Mouse (Mus musculus): ENCODE results near the gene Tanc1.

The Tanc1 gene

DNA sequence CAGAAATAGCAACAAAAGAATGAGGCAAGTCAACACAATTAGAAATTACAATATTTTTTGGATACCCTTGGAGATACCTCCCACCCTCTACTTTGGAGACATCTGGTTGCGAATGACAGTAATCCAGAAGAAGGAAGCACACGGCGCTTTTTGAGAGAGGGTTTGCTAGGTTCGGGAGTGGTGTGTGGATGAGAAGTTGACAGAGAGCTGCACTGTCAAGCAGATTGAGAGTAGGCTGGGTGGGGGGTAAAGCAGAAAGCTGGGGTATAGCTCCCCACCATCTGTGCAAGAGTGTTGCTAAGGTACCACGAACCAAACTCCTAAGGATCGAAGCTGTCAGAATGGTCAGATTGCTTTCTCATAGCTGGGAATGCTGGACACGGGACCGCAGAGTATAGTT, 40.0 kb downstream of the Tanc1 start:
- in situ Hi-C loops (cut with MseI, MboI) = no loop called here

- in situ Hi-C loops (cut with MseI, MboI) = no loop called here
Observed at GRCm38 (mm10) chr2:59652702-59653101, 40.9 kb downstream of the Tanc1 start.

DNA sequence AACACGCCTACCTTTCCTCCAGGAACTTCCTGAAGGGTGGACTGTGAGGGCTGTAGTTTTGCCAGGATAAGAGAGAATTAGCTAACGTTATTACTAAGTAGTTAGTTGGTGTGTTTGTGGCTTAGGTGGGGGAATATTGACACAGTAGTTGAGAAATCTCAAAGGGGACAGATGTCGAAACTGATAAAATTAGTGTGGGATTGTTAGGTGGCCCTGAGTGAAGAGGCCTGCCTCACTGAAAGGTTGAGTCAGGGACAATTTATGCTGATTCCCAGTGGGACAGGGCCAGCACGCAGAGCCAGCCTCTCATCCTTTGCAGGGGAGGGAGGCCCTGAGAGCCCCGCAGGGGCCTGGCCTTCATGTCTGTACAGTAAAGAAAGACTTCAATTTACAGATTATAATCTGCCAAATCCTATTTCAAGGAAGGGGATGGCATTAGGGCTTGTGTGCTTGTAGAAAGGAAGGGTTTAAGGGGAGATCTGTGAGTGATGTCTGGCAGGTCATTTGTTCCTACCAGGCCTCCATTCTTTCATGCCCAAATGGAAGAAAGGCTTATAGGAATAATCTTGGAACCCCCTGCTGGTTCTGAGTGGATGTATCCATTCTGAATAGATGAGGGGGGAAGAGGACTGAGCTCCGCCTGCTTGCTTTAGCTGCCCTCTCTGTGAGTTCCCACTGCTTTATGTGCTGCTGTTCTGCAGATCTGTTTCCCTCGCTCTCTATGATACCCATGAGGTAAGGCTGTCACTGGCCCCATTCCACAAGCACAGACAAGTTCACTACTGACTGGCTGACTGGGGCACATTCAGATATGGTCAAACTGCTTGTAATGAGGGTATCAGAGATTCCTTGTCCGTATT, 41.7 kb downstream of the Tanc1 start:
- in situ Hi-C loops (cut with MseI, MboI) = no loop called here

DNA sequence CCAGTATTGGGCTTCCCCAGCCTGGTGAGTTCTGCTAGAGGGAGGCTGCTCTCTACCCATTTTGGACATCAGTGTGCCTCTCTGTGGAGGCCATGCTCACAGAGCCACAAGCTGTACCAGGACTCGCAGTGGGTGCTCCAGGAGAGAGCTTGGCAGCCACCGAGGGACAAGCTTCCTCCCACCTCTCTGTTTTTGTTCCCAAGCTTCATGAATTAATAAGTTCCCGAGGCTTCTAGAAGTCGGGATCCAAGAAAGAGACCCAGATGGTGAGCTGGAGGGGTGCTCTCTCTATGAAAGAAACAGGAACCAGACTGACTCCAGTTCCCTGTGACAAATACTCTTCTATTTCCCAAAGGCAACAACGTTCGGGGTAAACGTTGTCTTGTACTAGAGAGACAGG, 43.6 kb downstream of the Tanc1 start:
- in situ Hi-C loops (cut with MseI, MboI) = no loop called here

GRCm38 (mm10) chr2:59656680-59657079, 44.8 kb downstream of the Tanc1 start:
- in situ Hi-C loops (cut with MseI, MboI) = no loop called here

DNA sequence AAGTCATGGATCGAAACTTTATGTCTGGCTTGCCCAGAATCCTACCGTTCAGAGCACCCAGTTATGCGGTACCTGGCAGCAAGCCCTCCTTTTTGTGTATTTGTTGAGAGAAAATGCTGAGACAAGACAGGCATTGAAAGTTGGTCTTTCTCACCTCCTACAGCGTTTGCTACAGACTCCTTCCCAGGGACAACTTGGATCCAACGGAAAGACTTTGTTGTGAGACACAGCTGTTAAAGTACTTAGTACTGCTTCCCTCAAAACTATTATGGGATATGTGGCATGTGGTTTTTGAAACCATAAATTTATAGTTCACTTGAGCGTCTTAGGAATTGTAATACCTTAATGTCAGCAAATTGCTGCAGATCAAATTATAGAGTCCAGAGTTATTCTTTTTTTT, 47.8 kb downstream of the Tanc1 start:
- in situ Hi-C loops (cut with MseI, MboI) = no loop called here

DNA sequence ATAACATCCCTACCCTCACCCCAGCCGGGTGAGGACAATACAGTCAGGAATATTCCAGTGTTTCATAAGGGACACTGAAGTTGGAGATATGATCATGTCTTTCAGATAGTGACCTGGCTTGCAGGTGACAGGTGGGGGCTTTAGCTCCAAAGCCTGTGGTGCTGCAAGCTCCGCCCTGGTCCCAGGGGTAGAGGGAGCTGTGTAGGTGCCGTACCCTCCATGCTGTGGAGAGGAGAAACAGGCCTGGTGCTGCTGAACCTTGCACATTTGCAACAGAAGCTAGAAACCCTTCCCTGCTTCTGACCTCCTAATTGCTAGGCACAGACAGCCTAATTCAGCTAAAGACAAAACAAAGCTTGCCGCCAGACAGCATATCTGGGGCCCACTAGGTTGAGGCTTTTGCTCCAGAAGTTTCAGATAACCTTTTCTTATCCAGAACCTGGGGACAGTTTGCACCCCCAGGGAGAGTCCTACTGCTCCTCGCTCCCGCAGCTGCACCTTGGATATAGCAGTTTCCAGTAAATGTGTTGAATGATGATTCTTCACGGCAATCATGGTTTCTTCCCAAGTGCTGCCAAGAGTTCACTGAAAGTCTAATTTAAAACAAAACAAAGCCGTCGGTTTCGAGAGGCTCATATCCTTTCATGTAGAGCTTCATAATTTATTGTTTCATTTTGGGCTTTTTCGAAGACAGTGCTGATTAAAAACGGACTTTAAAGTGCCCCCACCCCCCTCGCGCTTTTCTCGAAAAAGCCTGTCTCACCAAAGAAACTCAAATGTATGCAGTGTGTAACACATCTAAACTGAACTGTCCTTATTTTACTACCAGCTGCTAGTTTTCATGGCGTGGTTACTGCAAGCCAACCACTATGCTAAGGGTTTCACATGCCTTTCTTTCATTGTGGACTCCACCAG, 49.3 kb downstream of the Tanc1 start:
- in situ Hi-C loops (cut with MseI, MboI) = no loop called here

DNA sequence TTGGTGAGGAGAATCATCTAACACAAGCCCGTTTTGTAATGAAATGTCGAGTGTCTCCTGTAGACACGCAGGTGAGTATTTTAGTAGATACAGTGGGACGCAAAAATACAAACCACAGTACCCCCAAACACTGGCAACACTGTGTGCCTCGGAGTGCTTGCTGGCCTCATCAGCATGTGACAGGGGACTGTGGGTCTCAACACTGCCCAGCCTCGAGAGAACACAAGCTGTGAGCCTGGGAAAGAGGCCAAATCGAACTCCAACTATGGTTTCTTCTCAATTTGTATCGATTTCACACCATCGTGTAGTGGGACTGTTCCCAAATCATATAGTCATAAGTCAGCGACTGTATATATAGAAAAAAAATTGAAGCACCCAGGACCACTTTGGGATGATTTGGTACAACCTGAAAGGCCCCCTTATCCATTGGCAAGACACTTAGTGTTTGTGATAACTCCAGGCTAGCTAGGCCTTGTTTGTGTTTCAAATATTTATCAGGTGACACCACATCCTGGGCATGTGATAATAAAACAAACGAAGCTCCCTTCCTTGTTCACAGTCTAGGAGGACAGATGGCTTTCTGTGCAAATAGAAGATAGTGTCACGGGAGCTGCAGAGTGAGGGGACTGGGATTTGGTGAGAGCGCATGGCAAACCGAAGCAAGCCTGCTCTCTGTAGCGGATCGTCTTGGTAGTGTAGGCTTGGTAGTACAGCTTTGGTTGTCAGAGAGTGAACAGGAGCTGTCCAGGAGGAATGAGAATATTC, 53.1 kb downstream of the Tanc1 start:
- in situ Hi-C loops (cut with MseI, MboI) = no loop called here

DNA sequence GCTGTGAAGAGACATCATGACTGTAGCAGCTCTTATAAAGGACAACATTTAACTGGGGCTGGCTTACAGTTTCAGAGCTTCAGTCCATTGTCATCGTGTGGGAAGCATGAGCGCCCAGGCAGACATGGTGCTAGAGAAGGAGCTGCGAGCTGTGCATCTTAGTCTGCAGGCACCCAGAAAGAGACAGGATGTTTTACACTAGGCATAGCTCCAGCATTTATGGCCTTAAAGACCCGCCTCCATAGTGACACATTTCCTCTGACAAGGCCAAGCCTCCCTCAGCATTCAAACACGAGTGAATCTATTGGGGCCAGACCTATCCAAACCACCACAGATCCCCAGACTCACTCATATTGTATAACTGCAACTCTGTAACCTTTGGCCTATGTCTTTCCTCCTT, 54.7 kb downstream of the Tanc1 start:
- in situ Hi-C loops (cut with MseI, MboI) = no loop called here

DNA sequence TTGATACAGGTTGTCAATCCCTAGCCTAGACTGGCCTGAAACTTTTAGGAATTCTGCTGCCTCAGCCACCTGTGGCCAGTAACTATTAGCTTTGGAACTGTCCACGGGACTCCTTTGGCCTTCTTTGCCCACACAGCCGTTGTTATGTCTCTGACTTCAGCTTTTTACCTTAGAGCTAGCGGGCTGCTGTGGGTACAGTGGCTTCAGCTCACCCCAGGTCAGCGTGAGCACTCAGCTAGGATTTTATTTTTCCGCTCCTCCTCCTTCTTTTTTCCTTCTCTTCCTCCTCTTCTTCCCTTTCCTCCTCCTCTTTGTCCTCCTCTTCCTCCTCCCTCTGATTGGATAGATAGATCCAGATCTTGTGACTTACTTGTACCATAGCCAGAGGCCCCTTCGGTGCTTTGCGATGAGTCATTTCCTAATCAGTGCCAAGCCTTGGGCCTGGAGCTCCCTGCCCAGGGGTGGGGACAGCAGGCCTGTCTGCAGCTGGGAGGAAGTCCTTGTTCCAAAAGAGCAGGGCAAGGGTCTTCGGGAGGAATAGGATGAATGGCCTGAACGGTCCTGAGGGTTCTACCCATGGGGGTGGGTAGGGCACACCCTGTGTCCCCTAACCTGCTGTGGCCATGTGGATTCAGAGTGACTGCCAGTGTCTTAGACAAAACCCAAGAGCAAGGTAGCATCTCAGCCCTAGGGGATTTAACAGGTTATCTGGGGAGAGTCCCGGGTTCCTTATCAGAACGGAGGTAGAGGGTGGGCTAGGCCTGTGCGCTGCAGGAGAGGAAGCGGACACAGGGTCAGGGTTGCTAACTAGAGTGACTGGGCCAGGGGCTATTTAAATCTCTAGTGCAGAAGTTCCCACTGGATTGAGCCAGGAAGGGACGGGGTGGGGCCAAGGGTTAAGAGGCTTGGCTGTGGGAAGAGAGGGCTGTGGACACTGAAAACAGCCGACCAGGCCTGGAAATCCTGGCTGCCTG, 58.5 kb downstream of the Tanc1 start:
- in situ Hi-C loops (cut with MseI, MboI) = no loop called here

GRCm38 (mm10) chr2:59671671-59672070, 59.8 kb downstream of the Tanc1 start:
- in situ Hi-C loops (cut with MseI, MboI) = no loop called here

DNA sequence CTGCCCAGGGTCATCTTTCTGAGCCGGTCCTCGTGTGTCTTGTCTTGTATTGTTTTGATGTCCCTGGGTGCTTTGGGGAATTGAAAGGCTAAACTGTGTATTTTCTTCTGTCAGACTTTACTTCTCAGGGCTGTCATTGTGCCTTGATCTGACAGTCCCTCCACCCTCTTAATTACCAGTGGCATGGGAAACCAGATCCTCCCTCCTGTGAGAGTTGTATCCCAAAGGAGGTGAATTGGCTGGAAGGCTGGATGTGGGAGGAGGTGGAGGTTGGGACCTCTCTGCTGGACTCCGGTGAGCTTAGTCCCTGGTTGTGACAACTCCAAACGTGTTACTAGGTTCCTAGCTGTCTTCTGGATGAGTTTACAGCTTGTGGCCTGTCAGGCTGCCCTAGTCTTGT, 60.2 kb downstream of the Tanc1 start:
- in situ Hi-C loops (cut with MseI, MboI) = no loop called here

DNA sequence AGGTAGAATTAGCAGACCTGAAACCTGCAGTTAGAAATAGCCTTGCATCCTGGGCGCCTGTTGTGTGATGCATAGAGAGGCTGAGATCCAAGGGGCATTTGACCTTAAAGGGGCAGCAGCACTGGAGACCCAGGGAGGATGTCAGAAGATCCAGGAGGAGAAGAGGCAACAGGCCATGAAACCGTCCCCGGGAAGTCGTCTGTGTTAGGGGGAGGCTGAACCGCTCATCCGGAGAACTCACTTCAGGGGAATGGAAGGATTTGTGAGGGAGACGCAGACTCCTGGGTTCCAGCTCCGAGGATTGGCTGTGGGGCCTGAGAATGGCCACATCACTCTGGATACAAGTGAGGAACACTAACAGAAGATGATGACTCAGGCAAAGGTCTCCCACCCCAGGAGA, 60.8 kb downstream of the Tanc1 start:
- in situ Hi-C loops (cut with MseI, MboI) = no loop called here

DNA sequence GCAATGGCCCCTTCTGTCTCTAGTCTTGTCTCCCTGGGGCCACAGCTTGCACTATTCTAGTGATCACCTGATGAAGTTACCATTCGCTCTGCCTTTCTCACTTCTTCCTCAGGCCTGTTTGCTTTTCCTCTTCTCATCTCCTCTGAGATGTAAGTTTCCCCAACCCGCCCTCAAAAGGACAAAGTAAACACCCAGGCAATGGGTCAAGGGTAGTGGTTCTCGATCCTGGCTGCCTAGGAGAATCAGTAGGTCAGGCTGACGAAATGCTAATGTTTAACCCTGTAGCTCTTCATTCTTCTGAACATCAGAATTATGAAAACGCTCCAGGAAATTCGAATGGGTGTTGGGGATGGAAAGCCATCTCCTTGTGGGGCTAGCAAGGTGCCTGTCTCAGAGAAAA, 61.5 kb downstream of the Tanc1 start:
- in situ Hi-C loops (cut with MseI, MboI) = no loop called here

GRCm38 (mm10) chr2:59673877-59674276, 62.0 kb downstream of the Tanc1 start:
- in situ Hi-C loops (cut with MseI, MboI) = no loop called here

DNA sequence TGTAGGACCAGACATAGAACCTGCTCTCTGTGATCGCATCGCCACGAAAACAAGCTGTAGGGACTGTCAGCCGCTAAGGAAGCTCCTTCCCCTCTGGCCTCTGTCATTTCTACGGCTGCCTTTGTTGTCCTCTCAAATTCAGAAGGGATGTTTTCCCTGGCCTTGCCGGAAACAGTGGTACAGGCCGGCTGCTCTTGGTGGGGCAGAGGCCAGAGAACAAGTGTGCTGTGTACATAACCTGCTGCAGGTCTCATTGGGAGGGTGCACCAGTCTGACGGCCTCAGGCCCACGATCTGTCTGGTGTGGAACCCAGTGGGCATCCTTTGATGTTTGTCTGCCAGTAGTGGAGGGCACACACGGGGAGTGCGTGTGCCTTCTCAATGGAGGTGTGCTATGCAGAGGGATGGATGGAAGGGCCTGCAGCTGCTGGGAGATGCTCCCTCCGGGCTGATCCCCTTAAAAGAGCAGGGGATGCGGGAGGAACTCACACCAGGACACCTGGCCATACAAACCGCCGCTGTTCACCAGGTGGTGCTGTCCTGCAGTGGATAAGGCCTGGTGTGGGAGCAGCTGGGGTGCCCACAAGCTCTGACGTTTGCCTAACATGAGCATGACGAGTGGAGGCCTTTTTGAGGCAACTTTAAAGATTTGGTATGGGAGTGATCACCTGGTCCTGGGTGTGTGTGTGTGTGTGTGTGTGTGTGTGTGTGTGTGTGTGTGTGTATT, 63.6 kb downstream of the Tanc1 start:
- in situ Hi-C loops (cut with MseI, MboI) = no loop called here

DNA sequence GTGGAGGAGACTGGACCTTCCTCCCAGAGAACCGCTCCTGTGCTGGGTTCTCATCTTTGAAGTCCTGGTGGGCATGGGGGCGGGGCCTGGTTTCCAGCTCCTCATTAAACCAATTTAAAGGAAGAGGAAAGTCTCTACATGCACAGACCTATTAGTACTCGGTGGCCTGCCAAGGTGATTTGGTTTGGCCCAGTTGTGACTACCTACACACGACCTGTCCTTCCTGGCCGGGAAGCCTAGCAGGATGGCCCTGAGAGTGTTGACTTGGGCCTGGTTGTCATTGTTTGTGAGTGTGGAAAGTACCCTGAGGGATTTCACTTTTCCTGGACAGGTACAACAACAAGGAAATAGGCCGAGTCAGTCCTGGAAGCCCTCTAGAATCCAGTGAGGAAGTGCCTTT, 64.2 kb downstream of the Tanc1 start:
- in situ Hi-C loops (cut with MseI, MboI) = no loop called here

DNA sequence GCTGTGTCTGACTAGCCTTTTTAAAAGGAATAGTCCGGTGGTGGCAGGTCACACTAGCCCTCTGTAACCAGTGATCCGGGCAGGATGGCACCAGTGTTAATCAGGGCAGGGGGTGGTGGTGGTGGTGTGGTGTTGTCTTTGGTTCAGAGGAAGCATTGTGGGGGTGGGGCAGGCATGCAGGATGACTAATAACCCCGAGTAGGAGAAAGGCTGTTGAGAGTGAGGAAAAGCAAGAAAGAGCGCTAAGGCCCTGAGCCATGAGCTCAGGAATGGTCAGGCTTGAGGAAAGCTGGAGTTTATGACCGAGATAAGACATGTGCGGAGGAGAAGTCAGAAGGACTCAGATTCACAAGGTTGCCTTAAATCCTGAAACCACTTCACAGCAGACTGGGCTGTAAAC, 64.6 kb downstream of the Tanc1 start:
- in situ Hi-C loops (cut with MseI, MboI) = no loop called here

DNA sequence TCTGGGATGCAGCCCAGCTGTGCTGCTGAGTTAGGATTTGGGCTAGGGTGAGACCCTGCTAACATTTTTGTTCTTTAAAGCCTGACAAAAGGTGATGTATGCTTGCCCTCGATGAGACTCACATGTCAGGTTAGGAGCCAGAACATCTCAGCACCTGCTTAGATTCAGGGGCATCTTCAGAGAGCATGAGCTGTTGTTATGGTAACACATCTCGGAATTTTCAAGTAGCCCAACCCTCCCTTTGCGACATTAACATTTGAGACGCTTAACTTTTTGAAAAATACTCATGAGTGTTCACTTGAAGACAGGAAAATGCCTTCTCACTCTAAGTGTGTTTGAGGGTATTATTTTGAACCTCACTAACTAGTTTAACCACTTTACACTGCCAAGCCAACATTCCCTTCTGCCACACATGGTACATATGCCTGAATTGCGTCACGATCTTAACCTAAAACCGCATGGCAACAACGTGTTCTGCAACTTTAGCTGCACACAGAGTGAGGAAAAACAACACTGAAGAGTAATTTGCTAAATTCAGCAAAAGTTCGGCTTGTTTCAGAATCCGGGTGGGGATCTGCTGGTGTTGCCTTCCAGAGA, 67.7 kb downstream of the Tanc1 start:
- in situ Hi-C loops (cut with MseI, MboI) = no loop called here

DNA sequence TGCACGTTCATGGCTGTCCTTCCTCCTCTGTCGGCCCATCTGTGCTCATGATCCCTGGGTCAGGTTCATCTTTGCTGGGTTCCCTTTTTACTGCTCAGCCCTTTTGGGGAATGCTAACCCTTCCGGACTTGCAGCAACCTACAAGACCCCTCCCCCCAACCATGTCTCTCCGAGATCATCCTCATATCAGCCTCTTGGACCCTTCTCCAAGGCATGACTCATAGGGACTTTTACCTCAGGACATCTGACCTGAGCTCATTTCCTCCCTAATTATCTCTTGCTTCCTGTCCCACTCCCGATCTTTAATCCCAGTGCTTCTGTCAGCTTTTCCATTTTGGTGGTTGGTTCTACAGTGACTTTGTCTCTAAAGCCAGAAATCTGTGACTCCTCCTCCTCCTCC, 68.9 kb downstream of the Tanc1 start:
- in situ Hi-C loops (cut with MseI, MboI) = no loop called here
